Mouse (Mus musculus) midbrain, embryonic 12.5 days (tissue): ENCODE measurements at regions not wholly inside any gene's neighbourhood (a gene's known extent, or its start where the extent isn't known, plus 50 kb on each side); places are given as distances from the start of the nearest gene placed in this dataset.

Experiments used
- ATAC-seq: fragments of 200-750 bp; cut with Nextera tagmentation; 2 replicates; pipeline ENCODE4 v1.8.0; 2017; ENCODE audit warnings: low read depth, moderate TSS enrichment, moderate library complexity; ENCODE audit not compliant: low FRiP score
- H3K27ac ChIP-seq: fragments of 300-500 bp; sonication (generic); replicated peaks from 2 replicates; pipeline ENCODE4 v1.5.1; 2016; ENCODE audit warnings: mild to moderate bottlenecking
- H3K27me3 ChIP-seq: fragments of 300-500 bp; sonication (generic); 2 replicates; pipeline ENCODE4 v1.6.1; 2016; ENCODE audit warnings: mild to moderate bottlenecking
- H3K36me3 ChIP-seq: fragments of 300-500 bp; sonication (generic); 2 replicates; pipeline ENCODE4 v1.6.1; 2016
- H3K4me1 ChIP-seq: fragments of 300-500 bp; sonication (generic); 2 replicates; pipeline ENCODE4 v1.6.1; 2016
- H3K4me2 ChIP-seq: fragments of 300-500 bp; sonication (generic); replicated peaks from 2 replicates; pipeline ENCODE4 v1.6.1; 2016; ENCODE audit warnings: mild to moderate bottlenecking, moderate library complexity
- H3K4me3 ChIP-seq: fragments of 300-500 bp; sonication (generic); 2 replicates; pipeline ENCODE4 v1.5.1; 2016; ENCODE audit warnings: mild to moderate bottlenecking
- H3K9ac ChIP-seq: fragments of 300-500 bp; sonication (generic); replicated peaks from 2 replicates; pipeline ENCODE4 v1.6.1; 2016; ENCODE audit warnings: mild to moderate bottlenecking, moderate library complexity
- H3K9me3 ChIP-seq: fragments of 300-500 bp; sonication (generic); 2 replicates; pipeline ENCODE4 v1.6.1; 2016; ENCODE audit warnings: mild to moderate bottlenecking
- WGBS: fragments of 180-500 bp; shearing (Covaris S2); methylation state at CpG from one replicate; pipeline ENCODE4 v1.1.7; 2016; 5-methylcytosine and 5-hydroxymethylcytosine counted together

DNA sequence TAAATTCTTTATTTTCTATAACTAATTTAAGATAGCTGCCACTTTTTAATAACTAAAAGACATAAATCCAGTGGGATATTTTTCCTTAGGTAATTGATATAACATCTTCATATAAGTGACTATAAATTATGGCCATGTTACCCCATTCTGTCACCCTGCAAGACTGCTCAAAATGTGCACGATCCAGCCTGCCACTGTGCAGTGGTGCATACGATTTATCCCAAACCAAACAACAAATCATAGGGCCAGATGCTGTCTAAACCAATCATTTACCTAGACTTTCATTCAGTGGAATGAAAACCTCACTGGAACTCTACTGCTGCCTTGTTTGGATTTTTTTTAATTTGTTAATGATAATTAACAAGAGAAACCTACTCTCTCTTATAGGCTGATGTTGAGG, 216.5 kb downstream of the Samd5 start:
- no peaks in the 10 kb centered on the region for H3K27me3 ChIP-seq
- H3K4me1 ChIP-seq = no peaks in the 10 kb centered on the region
- 75% methylated on average over 2 of the region's 2 CpGs for WGBS
- no peaks in the 10 kb centered on the region for H3K36me3 ChIP-seq
- no peak overlapping the region for H3K9ac ChIP-seq
- H3K27ac ChIP-seq = no peak overlapping the region
- no peak overlapping the region for H3K4me2 ChIP-seq
- no peaks in the 10 kb centered on the region for H3K9me3 ChIP-seq
- ATAC-seq = no peak
- no peak overlapping the region for H3K4me3 ChIP-seq

DNA sequence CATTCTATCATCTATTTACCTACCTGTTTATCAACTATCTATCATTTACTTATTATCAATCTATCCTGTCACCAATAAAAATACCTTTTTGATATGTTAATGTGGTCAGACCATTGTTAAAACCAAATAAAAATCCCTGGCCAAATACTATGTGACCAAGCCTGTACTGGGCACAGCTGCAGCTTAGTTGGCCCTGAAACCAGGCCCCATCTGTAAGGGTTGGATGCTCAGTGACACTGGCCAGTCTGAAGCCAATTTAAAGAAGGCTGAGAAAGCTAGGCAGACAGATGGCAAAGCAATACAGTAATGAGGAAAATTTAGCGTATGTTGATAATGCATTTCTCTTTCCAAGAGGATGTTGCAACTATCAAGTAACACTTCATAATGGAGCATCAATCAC, 217.8 kb downstream of the Samd5 start:
- H3K36me3 ChIP-seq = no peaks in the 10 kb centered on the region
- H3K4me2 ChIP-seq = no peak overlapping the region
- H3K9me3 ChIP-seq = no peaks in the 10 kb centered on the region
- H3K4me3 ChIP-seq = no peak overlapping the region
- H3K9ac ChIP-seq = no peak overlapping the region
- ATAC-seq = no peak
- WGBS = 94% methylated on average over 1 of the region's 1 CpGs
- H3K27me3 ChIP-seq = no peaks in the 10 kb centered on the region
- H3K4me1 ChIP-seq = no peaks in the 10 kb centered on the region
- H3K27ac ChIP-seq = no peak overlapping the region

DNA sequence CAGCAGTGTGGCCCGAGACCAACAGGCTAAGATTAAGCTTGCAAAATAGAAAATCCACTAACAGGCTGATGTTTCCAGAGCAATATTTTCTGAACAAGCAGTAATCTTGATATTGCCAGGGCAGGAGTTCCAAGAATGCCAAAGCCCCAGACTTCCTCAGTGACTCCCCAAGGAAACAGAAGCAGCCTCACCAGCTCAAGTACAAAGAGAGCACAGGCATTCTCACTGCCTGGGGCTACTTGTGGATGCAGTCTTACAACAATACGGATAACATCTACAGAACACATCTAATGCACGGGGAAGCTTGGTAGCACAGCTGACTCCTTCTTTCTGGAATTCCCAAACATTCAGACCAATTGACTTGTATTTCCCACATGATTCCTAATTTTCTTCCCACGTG, 235.9 kb downstream of the Samd5 start:
- H3K4me1 ChIP-seq = no peaks in the 10 kb centered on the region
- no peak overlapping the region for H3K4me2 ChIP-seq
- no peaks in the 10 kb centered on the region for H3K36me3 ChIP-seq
- ATAC-seq = no peak
- H3K27me3 ChIP-seq = no peaks in the 10 kb centered on the region
- H3K27ac ChIP-seq = no peak overlapping the region
- no peaks in the 10 kb centered on the region for H3K9me3 ChIP-seq
- 52% methylated on average over 4 of the region's 4 CpGs for WGBS
- H3K9ac ChIP-seq = no peak overlapping the region
- no peak overlapping the region for H3K4me3 ChIP-seq

GRCm38 (mm10) chr10:9438366-9438765, 236.6 kb downstream of the Samd5 start:
- no peaks in the 10 kb centered on the region for H3K9me3 ChIP-seq
- no peak overlapping the region for H3K4me2 ChIP-seq
- no peak for ATAC-seq
- H3K4me3 ChIP-seq = no peak overlapping the region
- H3K27ac ChIP-seq = no peak overlapping the region
- H3K9ac ChIP-seq = no peak overlapping the region
- H3K27me3 ChIP-seq = no peaks in the 10 kb centered on the region
- H3K4me1 ChIP-seq = no peaks in the 10 kb centered on the region
- 68% methylated on average over 4 of the region's 4 CpGs for WGBS
- H3K36me3 ChIP-seq = no peaks in the 10 kb centered on the region

DNA sequence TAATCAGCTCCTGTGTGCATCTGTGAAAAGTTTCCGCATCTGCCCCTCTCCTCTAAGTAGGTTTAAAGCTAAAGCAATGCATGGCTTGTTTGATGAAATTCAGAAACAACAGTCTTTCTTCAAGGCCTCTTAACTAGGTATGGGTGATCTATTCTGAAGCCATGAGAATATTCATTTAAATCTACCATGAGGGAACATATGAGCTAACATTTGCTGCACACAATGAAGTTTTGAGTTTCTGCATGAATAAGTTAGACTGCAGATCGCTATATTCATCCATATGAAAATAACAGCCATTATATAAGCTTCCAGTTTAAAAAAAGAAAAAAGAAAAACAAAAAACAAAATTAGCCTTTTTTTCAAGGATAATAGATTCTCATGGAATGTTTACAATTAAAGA, 245.9 kb downstream of the Samd5 start:
- no peaks in the 10 kb centered on the region for H3K27me3 ChIP-seq
- ATAC-seq = no peak
- no peak overlapping the region for H3K4me2 ChIP-seq
- no peaks in the 10 kb centered on the region for H3K9me3 ChIP-seq
- H3K9ac ChIP-seq = no peak overlapping the region
- H3K4me3 ChIP-seq = no peak overlapping the region
- no peaks in the 10 kb centered on the region for H3K36me3 ChIP-seq
- H3K4me1 ChIP-seq = no peaks in the 10 kb centered on the region
- 84% methylated on average over 2 of the region's 2 CpGs for WGBS
- H3K27ac ChIP-seq = no peak overlapping the region

DNA sequence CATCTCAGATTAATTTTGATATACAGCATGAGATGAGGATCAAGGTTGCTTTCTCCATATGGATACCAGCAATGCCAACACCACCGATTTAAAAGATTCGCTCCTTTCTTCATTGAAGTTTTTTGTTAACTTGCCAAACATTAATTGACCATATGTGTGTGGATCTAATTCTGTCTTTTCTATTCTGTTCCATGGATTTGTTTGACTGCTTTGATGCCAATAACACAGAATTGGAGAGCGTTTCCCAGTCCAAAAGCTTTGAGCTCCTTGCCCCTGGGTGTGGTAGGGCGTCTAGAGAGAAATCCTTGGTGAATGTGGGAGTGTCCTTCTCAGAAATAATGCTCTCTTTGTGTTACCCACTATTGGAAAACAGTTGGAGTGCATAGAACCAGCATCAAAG, 254.3 kb downstream of the Samd5 start:
- Histone ChIP-seq H3K4me3 (no peak overlapping the region), H3K27me3 (no peaks in the 10 kb centered on the region), H3K27ac (no peak overlapping the region), H3K4me2 (no peak overlapping the region), H3K9me3 (no peaks in the 10 kb centered on the region), H3K36me3 (no peaks in the 10 kb centered on the region), H3K4me1 (no peaks in the 10 kb centered on the region), H3K9ac (no peak overlapping the region)
- ATAC-seq = no peak
- 49% methylated on average over 4 of the region's 4 CpGs for WGBS

GRCm38 (mm10) chr10:9416685-9417084, 258.3 kb downstream of the Samd5 start:
- ATAC-seq = no peak
- WGBS = 93% methylated on average over 5 of the region's 5 CpGs

DNA sequence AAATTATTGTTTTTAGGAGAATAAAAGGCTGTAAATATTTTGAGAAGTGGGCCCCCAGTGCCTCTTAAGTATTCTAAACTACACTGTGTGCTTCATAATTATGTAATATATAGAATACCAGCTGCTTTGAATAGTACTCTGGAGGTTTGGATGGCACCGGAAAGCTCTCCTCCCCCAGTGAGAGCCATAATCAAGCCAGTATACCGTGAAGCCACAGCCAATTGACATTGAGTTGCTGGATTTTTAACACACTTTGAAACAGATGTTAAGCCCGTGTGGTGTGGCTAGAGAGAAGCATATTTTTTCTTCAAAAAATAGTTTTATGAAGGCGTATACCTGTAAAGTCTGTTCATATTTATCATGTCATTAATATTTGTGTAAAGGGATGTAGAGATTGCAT, 268.9 kb downstream of the Samd5 start:
- no peak for ATAC-seq
- WGBS = 74% methylated on average over 4 of the region's 4 CpGs
- no peaks in the 10 kb centered on the region for H3K9me3 ChIP-seq
- no peak overlapping the region for H3K4me3 ChIP-seq
- H3K36me3 ChIP-seq = no peaks in the 10 kb centered on the region
- no peaks in the 10 kb centered on the region for H3K27me3 ChIP-seq
- no peaks in the 10 kb centered on the region for H3K4me1 ChIP-seq
- H3K9ac ChIP-seq = no peak overlapping the region
- no peak overlapping the region for H3K4me2 ChIP-seq
- no peak overlapping the region for H3K27ac ChIP-seq

More at GRCm38 (mm10) chr10:9416685-9417084, 258.3 kb downstream of the Samd5 start:
- Histone ChIP-seq H3K27ac (no peak overlapping the region), H3K4me3 (no peak overlapping the region), H3K4me2 (no peak overlapping the region), H3K9me3 (no peaks in the 10 kb centered on the region), H3K27me3 (no peaks in the 10 kb centered on the region), H3K9ac (no peak overlapping the region), H3K36me3 (no peaks in the 10 kb centered on the region), H3K4me1 (no peaks in the 10 kb centered on the region)

DNA sequence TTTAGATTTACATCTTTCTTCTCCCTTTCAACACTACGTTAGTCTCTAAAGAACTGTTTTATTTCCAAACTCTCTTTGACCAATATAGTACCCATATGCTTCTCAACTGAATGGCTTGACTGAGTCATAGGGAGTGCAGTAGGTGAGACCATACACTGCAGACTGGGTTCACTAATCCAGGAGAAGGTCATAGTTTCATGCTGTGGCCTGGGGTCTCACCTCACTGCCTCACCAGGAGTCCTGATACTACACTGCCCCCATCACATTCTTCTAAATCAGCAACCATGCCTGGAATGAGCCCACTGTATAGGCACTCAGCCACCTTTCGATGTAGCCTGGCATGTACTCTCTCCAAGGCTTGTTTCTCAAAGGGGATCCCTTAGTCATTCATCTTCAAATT, 269.6 kb downstream of the Samd5 start:
- Histone ChIP-seq H3K4me3 (no peak overlapping the region), H3K9ac (no peak overlapping the region), H3K4me1 (no peaks in the 10 kb centered on the region), H3K27me3 (no peaks in the 10 kb centered on the region), H3K9me3 (no peaks in the 10 kb centered on the region), H3K36me3 (no peaks in the 10 kb centered on the region), H3K4me2 (no peak overlapping the region), H3K27ac (no peak overlapping the region)
- no peak for ATAC-seq
- WGBS = 91% methylated on average over 2 of the region's 2 CpGs

GRCm38 (mm10) chr10:9404963-9405362, 270.0 kb downstream of the Samd5 start:
- Histone ChIP-seq H3K9ac (no peak overlapping the region), H3K27me3 (no peaks in the 10 kb centered on the region), H3K4me2 (no peak overlapping the region), H3K4me3 (no peak overlapping the region), H3K4me1 (no peaks in the 10 kb centered on the region), H3K27ac (no peak overlapping the region), H3K36me3 (no peaks in the 10 kb centered on the region), H3K9me3 (no peaks in the 10 kb centered on the region)
- no peak for ATAC-seq
- WGBS = 85% methylated on average over 6 of the region's 6 CpGs

DNA sequence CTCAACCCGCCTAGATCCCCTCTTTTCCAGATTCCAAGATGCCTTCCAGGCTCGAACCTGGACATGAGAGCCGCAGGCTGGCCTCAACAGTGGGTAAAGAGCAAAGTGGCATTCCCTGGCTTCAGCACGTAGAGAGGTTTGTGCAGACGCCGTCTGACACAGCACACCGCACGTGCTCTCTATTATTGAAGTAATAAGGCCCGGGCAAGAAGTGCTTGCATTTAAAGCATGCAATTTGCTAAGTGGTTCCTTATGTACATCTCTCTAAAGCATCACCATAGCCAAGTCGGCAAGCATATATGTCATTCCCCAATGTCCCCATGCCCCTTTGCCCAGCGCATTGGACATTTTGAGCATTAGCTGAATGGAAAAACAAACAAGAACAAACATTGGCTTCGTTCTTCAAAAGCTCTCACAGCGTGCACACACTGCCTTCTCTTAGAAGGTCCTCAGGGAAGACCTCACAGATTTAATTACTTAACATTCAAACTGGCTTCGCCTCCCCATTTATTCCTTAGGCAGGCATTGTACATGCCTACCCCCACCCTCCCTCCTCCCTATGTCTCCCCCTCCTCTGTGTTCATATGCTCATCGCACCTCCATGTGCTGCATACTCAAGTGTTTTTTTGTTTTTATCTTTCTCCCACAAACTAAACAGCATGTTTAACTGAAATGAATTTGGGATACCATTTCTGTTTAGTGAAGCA, 273.9 kb downstream of the Samd5 start:
- H3K9me3 ChIP-seq = no peaks in the 10 kb centered on the region
- H3K4me2 ChIP-seq = no peak overlapping the region
- no peak overlapping the region for H3K9ac ChIP-seq
- WGBS = 73% methylated on average over 15 of the region's 15 CpGs
- no peak overlapping the region; the same call in 1 of the 2 replicates for H3K27ac ChIP-seq
- no peak overlapping the region for H3K4me3 ChIP-seq
- no peak for ATAC-seq
- no peaks in the 10 kb centered on the region for H3K36me3 ChIP-seq
- no peaks in the 10 kb centered on the region for H3K4me1 ChIP-seq
- H3K27me3 ChIP-seq = no peaks in the 10 kb centered on the region

DNA sequence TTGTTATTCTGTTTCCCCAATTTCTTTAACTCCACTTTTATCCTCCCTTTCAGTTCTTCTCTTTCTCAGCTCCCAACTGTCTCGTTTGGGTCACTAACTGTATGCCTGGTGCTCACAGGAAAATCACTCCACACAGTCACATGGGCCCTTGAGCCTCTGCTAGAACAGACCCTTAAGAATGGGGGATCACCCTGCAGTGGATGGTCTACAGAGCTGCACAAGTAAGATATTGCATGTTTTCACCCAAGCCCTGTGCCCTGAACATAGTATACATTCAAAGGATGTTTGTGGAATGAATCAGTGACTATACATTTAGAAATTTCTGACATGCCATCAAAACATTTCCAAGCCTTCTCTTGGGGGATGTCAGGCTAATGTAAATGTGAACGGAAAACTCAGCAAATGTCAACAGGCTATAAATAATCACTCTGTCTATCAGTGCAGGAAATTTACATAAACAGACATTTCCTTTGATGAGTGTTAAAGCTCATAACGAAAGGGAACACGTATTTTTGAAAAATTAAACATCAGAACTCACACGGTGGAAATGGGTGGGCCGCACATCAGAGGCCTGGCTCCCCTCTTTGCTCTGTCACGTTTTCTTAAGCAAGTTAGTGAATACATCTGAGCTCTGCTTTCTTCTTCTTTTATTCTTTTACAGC, 297.4 kb downstream of the Samd5 start:
- Histone ChIP-seq H3K4me2 (no peak overlapping the region), H3K27ac (no peak overlapping the region), H3K27me3 (no peaks in the 10 kb centered on the region), H3K4me3 (no peak overlapping the region), H3K4me1 (peaks cover 5% of the 10 kb centered on the region; the same call in 1 of the 2 replicates), H3K9me3 (no peaks in the 10 kb centered on the region), H3K9ac (no peak overlapping the region), H3K36me3 (no peaks in the 10 kb centered on the region)
- no peak for ATAC-seq
- 66% methylated on average over 7 of the region's 7 CpGs for WGBS
